Mouse (Mus musculus) heart, adult 2 months (tissue): Measurements from ENCODE around the gene Tmppe. TPM values are rescaled to one million over a fixed set of nuclear protein-coding genes. Genes with fewer than 3 reads are reported as not detected.

Experiments used
- DNase-seq, 2 experiments: peaks; one replicate each; pipeline ENCODE4 v3.0.0; 2021
- H3K27ac ChIP-seq: fragments of 200-600 bp; 2 replicates; pipeline ENCODE4 v1.8.1; 2022
- H3K27me3 ChIP-seq: fragments of 200-500 bp; 2 replicates; pipeline ENCODE4 v1.6.1; 2012; ENCODE audit warnings: mild to moderate bottlenecking, low read length, inconsistent platforms, mixed read lengths; ENCODE audit not compliant: control insufficient read depth, insufficient read depth
- H3K36me3 ChIP-seq: fragments of 200-500 bp; 2 replicates; pipeline ENCODE4 v1.6.1; 2012; ENCODE audit warnings: low read length, inconsistent platforms; ENCODE audit not compliant: control insufficient read depth, insufficient read depth
- H3K4me1 ChIP-seq: fragments of 200-500 bp; 2 replicates; pipeline ENCODE4 v1.6.1; 2011; ENCODE audit warnings: low read length; ENCODE audit not compliant: control insufficient read depth, insufficient read depth
- H3K4me3 ChIP-seq: fragments of 200-600 bp; 2 replicates; pipeline ENCODE4 v1.8.1; 2022
- H3K79me2 ChIP-seq: fragments of 200-500 bp; replicated peaks from 2 replicates; pipeline ENCODE4 v1.6.1; 2012; ENCODE audit warnings: mild to moderate bottlenecking, inconsistent platforms, low read length, moderate library complexity, mixed read lengths; ENCODE audit not compliant: control insufficient read depth, insufficient read depth
- H3K9ac ChIP-seq: fragments of 200-500 bp; 2 replicates; pipeline ENCODE4 v1.6.1; 2012; ENCODE audit warnings: low read depth, mild to moderate bottlenecking, control low read depth, inconsistent platforms, low read length, mixed read lengths
- CTCF ChIP-seq: fragments of 200-600 bp; IDR thresholded peaks from 2 replicates; pipeline ENCODE4 v1.8.1; 2022; ENCODE audit warnings: antibody characterized with exemption, mild to moderate bottlenecking, moderate library complexity
- EP300 ChIP-seq: fragments of 200-500 bp; IDR thresholded peaks from 2 replicates; pipeline ENCODE4 v1.6.1; 2011; ENCODE audit warnings: low read depth, low read length, control low read depth; ENCODE audit not compliant: insufficient read depth
- POLR2A ChIP-seq: fragments of 200-500 bp; IDR thresholded peaks from 2 replicates; pipeline ENCODE4 v1.6.1; 2011; ENCODE audit warnings: mild to moderate bottlenecking, low read depth, low read length, control low read depth; ENCODE audit not compliant: insufficient read depth
- WGBS: fragments of 180-500 bp; shearing (Covaris S2); methylation state at CpG from one replicate; pipeline ENCODE4 v1.1.7; 2018; 5-methylcytosine and 5-hydroxymethylcytosine counted together
- intact Hi-C: fragments of 180-260 bp; cut with DNase I; formaldehyde crosslinking; loops from one replicate; pipeline ENCODE4 v1.15.1; 2025
- polyA plus RNA-seq: library from polyadenylated mRNA; depleted of rRNA; stranded (reverse); fragments of >200 nt; gene quantifications from 2 replicates; pipeline ENCODE4 v1.2.3, GENCODE M21; 2012
- total RNA-seq, 2 experiments: library from RNA; stranded (reverse); gene quantifications; 2 replicates each; pipeline ENCODE4 v1.2.3; 2021

The Tmppe gene
- total and polyA plus RNA-seq, 3 experiments, result 2.7 to 3.9 (median 3.7) TPM

GRCm38 (mm10) chr9:114375276-114375962, 25.5 kb upstream of the Tmppe start:
- Histone ChIP-seq H3K4me3 (no peak overlapping the region), H3K9ac (no peak overlapping the region), H3K27me3 (no peaks in the 10 kb centered on the region), H3K79me2 (no peaks in the 10 kb centered on the region), H3K27ac (no peak overlapping the region), H3K4me1 (no peaks in the 10 kb centered on the region), H3K36me3 (no peaks in the 10 kb centered on the region)
- TF ChIP-seq EP300 (no peak), POLR2A (no peak), CTCF (no peak)
- intact Hi-C loops, result no loop called here
- 78% methylated on average over 10 of the region's 10 CpGs for WGBS
- no peak for DNase-seq

GRCm38 (mm10) chr9:114377168-114377567, 23.7 kb upstream of the Tmppe start:
- DNase-seq, result peak in 1 of 2 experiments; percentile 20
- H3K4me3 ChIP-seq, result no peak overlapping the region
- WGBS, result 48% methylated on average over 10 of the region's 10 CpGs

DNA sequence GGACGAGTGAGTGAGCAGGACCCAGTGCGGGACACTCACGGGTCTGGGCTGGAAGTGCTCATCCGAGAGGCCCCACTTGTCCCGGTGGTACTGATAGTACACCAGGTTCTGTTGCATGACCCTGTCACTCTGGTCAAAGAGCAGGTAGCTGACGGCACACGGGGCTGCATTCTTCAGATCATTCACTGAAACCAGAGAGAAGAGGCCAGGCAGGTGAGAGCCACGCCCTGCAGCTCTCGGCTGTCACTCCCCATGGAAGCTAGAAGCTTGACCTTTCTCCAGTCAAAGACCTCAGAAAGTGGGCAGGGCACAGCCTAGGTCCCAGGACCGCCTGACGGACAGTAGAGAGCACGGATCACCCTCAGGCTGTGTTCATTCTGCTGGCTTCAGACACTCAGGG, 21.0 kb upstream of the Tmppe start:
- DNase-seq, result no peak
- no peak overlapping the region for H3K27ac ChIP-seq
- 92% methylated on average over 12 of the region's 12 CpGs for WGBS
- H3K4me1 ChIP-seq, result no peaks in the 10 kb centered on the region
- intact Hi-C loops, result loop anchor here (2.0 to 10.0 kb wide), 2 partner anchors 61 to 395 kb away; no protein-coding TSS in a partner anchor
- H3K9ac ChIP-seq, result no peak overlapping the region
- no peak for TF ChIP-seq POLR2A
- no peak for TF ChIP-seq CTCF
- TF ChIP-seq EP300, result no peak
- no peak overlapping the region for H3K4me3 ChIP-seq
- H3K79me2 ChIP-seq, result no peaks in the 10 kb centered on the region
- H3K36me3 ChIP-seq, result no peaks in the 10 kb centered on the region
- H3K27me3 ChIP-seq, result no peaks in the 10 kb centered on the region

More at GRCm38 (mm10) chr9:114377168-114377567, 23.7 kb upstream of the Tmppe start:
- no peak overlapping the region for H3K9ac ChIP-seq
- TF ChIP-seq EP300, result 0 out of 2 replicates have a peak, but pooled peaks have one; percentile 50
- TF ChIP-seq POLR2A, result no peak
- no peaks in the 10 kb centered on the region for H3K27me3 ChIP-seq
- no peaks in the 10 kb centered on the region for H3K36me3 ChIP-seq
- no peak overlapping the region for H3K27ac ChIP-seq
- H3K79me2 ChIP-seq, result no peaks in the 10 kb centered on the region
- intact Hi-C loops, result no loop called here
- H3K4me1 ChIP-seq, result no peaks in the 10 kb centered on the region

DNA sequence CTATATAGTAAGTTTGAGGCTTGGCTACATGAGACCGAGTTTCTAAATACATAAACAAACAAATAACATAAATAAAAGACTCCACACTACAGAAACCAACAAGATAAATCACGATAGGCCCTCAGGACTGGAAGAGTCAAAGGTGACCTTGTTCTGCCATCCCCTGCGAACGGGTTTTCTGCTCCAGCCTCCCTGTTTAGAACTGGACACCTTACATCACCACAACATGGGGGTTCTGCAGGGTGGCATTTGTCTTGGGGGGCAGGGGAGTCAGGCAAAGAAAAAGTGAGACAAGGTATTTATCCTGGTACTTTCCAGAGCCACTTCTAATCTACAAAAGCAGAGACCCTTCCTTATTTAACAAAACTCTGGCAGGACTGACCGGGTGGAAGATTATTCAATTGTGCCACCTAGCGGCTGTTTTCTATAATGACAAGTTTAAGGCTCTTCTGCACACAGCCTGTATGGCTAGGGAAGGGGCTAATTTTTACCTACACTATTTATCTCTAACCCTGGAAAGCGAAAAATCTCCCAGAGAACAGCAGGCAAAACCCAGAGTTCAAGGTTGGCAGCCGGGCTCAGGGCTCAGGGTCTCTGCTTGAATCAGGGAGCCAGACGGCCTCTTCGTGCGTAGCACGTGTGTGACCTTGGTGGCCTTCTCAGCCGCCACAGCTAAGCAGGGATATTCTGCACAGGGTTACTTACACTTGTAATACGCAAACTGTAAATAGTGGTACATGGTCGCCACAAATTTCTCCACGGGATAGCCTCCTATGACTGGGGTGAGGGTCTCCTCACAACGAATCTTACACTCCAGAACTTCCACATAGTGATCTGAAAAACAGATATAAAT, 19.8 kb upstream of the Tmppe start:
- Histone ChIP-seq H3K27ac (no peak overlapping the region), H3K79me2 (no peaks in the 10 kb centered on the region), H3K4me3 (no peak overlapping the region), H3K27me3 (no peaks in the 10 kb centered on the region), H3K36me3 (no peaks in the 10 kb centered on the region), H3K9ac (no peak overlapping the region), H3K4me1 (no peaks in the 10 kb centered on the region)
- intact Hi-C loops, result loop anchor here (2.0 to 10.0 kb wide), 2 partner anchors 62 to 396 kb away; no protein-coding TSS in a partner anchor
- DNase-seq, result no peak
- 62% methylated on average over 17 of the region's 17 CpGs for WGBS
- TF ChIP-seq CTCF (peak; percentile 91), POLR2A (no peak), EP300 (no peak)

- WGBS, result 91% methylated on average over 17 of the region's 17 CpGs
- H3K27me3 ChIP-seq, result no peaks in the 10 kb centered on the region
- no peak for DNase-seq
- TF ChIP-seq CTCF (no peak), EP300 (no peak), POLR2A (no peak)
- H3K27ac ChIP-seq, result no peak overlapping the region
- H3K36me3 ChIP-seq, result no peaks in the 10 kb centered on the region
- no peaks in the 10 kb centered on the region for H3K79me2 ChIP-seq
- no peak overlapping the region for H3K4me3 ChIP-seq
- no peak overlapping the region for H3K9ac ChIP-seq
- intact Hi-C loops, result loop anchor here (10.0 kb wide), 1 partner anchor 398 kb away; no protein-coding TSS in a partner anchor
- no peaks in the 10 kb centered on the region for H3K4me1 ChIP-seq
Observed at GRCm38 (mm10) chr9:114382936-114383710, 17.8 kb upstream of the Tmppe start.
